Mouse (Mus musculus): ENCODE measurements around the gene Paqr7.

DNA sequence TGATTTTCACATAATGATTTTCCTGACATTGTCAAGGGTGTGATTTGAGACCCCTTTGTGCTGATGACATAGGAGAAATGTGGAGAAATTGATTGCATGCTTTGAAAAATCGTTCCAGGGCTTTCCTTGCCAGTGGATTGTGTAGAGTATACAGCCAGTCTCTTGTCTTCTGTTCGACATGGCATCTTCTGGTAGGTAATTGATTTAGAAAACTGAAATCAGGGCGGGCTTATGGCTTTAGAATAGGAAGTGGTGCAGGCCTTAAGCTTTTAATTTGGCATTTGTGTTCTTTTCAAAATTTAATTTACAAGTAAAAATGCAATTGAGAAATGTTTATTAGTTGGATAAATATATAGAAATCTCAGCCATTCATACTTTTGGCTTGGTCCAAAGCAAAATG is 26.5 kb upstream of the Paqr7 start:
- no peak for TF ChIP-seq CTCF (conservative IDR thresholded peaks at IDR 0.05 in 1 of 2, IDR thresholded peaks at IDR 0.05 in 1 of 2; ENCODE audit: low read depth in 2 of 2, low read length in 2 of 2)
- no peak for TF ChIP-seq ELF1 (IDR thresholded peaks at IDR 0.05; ENCODE audit: low read depth, low read length)
